In the genomic region with DNA sequence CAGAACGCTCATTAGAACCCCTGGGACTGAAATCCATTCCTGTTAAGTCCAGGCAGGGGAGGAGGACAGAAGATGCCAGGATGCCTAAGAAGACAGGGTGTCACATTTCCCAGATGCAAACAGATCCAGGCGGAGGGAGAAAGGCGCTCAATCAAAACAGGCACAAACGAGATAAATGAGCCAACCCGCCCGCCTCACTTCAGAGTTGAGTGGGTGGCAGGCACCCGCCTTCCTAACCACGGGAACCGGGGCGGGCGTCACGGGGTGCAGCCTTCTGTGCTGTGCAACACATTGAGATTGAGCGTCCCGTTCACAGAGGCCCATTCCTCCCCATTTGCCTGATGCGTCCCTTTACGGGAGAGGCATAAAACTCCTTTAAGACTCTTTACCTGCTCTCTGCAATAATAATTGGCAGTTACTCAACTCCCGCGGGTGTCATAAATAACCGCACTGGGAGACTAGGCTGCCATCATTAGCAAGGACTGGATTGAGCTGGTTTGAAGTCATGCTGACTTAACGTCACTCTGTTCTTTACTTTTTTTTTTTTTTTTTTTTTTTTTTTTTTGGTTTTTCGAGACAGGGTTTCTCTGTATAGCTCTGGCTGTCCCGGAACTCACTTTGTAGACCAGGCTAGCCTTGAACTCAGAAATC, we compare ENCODE assay signal across 11 mouse cellular contexts. TPM values are rescaled to one million over a fixed set of nuclear protein-coding genes. Genes with fewer than 3 reads are reported as not detected.
DNase-seq lines count a peak whose midpoint lies in the region; ATAC-seq lines count a peak whose summit lies in the region.
"Had no signal": no experiment of that assay in that cellular context is flagged by ENCODE, and none has a peak within 500 bp of the region (broad histone marks: within the 10 kb centered on the region; RNA-seq: fewer than 3 reads in every experiment).

No protein-coding gene starts in this region.

- WGBS in hindbrain, embryonic 16.5 days, result 63% methylated on average over 22 of the region's 22 CpGs

- no peak overlapping the region for H3K4me2 ChIP-seq in hindbrain, embryonic 16.5 days (ENCODE audit: low read length)
- H3K4me2 ChIP-seq: liver, embryonic 13.5 days; stomach, embryonic 15.5 days had no signal

- no peaks in the 10 kb centered on the region for H3K9me3 ChIP-seq in hindbrain, embryonic 16.5 days (ENCODE audit: control insufficient read depth, low read length)
- H3K9me3 ChIP-seq: liver, embryonic 13.5 days; stomach, embryonic 15.5 days had no signal

- no peaks in the 10 kb centered on the region for H3K36me3 ChIP-seq in hindbrain, embryonic 16.5 days (ENCODE audit: control insufficient read depth, insufficient read depth, low read length)
- H3K36me3 ChIP-seq: liver, embryonic 13.5 days; stomach, embryonic 15.5 days had no signal

- H3K4me1 ChIP-seq in hindbrain, embryonic 16.5 days (ENCODE audit: control insufficient read depth, insufficient read depth, low read depth, low read length), result no peaks in the 10 kb centered on the region
- H3K4me1 ChIP-seq: liver, embryonic 13.5 days; stomach, embryonic 15.5 days had no signal

- ATAC-seq in frontal cortex, adult (ENCODE audit: low TSS enrichment), result peak; percentile 50; the same call in 1 of the 2 replicates
- ATAC-seq in hindbrain, embryonic 16.5 days, result no peak
- no peak for ATAC-seq in activated CD4-positive, CD25-positive, alpha-beta regulatory T cell, adult 4 months

- no peaks in the 10 kb centered on the region for H3K27me3 ChIP-seq in hindbrain, embryonic 16.5 days (replicated peaks; ENCODE audit: control insufficient read depth, insufficient read depth, low read length)

- no peak overlapping the region for H3K27ac ChIP-seq in hindbrain, embryonic 16.5 days (ENCODE audit: low read depth, low read length)
- H3K27ac ChIP-seq: liver, embryonic 13.5 days; stomach, embryonic 15.5 days had no signal

- H3K4me3 ChIP-seq in hindbrain, embryonic 16.5 days (ENCODE audit: low read length), result no peak overlapping the region
- H3K4me3 ChIP-seq: liver, embryonic 13.5 days; stomach, embryonic 15.5 days had no signal

- no peak for DNase-seq in frontal cortex, postnatal 14 days (ENCODE audit: low spot score in 2 of 2)
- DNase-seq in thymus, postnatal 0 days (ENCODE audit: low spot score), result peak; percentile 8
- DNase-seq in thymus, postnatal 36 days, result no peak
- peak; percentile 70 to 86 for DNase-seq in layer of hippocampus, adult 18-20 months (ENCODE audit: low spot score in 2 of 2)
- DNase-seq in right cerebral cortex, postnatal 14 days, result peak; percentile 27
- DNase-seq: liver, embryonic 13.5 days had no signal

- no peak overlapping the region for H3K9ac ChIP-seq in hindbrain, embryonic 16.5 days (ENCODE audit: low read depth, low read length)
- H3K9ac ChIP-seq: liver, embryonic 13.5 days; stomach, embryonic 15.5 days had no signal

RNA-seq across cellular contexts. Expression of a gene that starts 10.8 kb away (rescaled TPM):
- 4.7 and 4.8 TPM in 2 replicates for polyA plus RNA-seq in thymus, postnatal 0 days (2015; fragmentation: Nextera tagmentation; extraction: Ambion mirVana)
- 10 to 100 TPM; 50.4 to 51.6 TPM for total RNA-seq in layer of hippocampus, adult 18-20 months (2021)
- 24.5 and 29.3 TPM in 2 replicates for polyA plus RNA-seq in hindbrain, embryonic 16.5 days (2015; fragmentation: Nextera tagmentation; extraction: Ambion mirVana)
- polyA plus RNA-seq in activated CD4-positive, CD25-positive, alpha-beta regulatory T cell, adult 4 months (2017; shearing (Covaris generic)), result 1 to 10 TPM; 6.2 to 6.9 TPM

RNA-seq across cellular contexts. Expression of a gene that starts 34.8 kb away (rescaled TPM):
- 19.6 and 19.9 TPM in 2 replicates for polyA plus RNA-seq in thymus, postnatal 0 days (2015; fragmentation: Nextera tagmentation; extraction: Ambion mirVana)
- 10 to 100 TPM; 14.6 to 15.7 TPM for total RNA-seq in layer of hippocampus, adult 18-20 months (2021)
- 18.4 and 20.3 TPM in 2 replicates for polyA plus RNA-seq in hindbrain, embryonic 16.5 days (2015; fragmentation: Nextera tagmentation; extraction: Ambion mirVana)
- 1 to 10 TPM; 7.1 to 7.5 TPM for polyA plus RNA-seq in activated CD4-positive, CD25-positive, alpha-beta regulatory T cell, adult 4 months (2017; shearing (Covaris generic))

RNA-seq across cellular contexts. Expression of a gene that starts 48.1 kb away (rescaled TPM):
- 0.06 and 0.17 TPM in 2 replicates for polyA plus RNA-seq in thymus, postnatal 0 days (2015; fragmentation: Nextera tagmentation; extraction: Ambion mirVana)
- total RNA-seq in layer of hippocampus, adult 18-20 months (2021), result under 1 TPM in 1 of 2 experiments, not detected in 1; 0.15 TPM
- 24.9 and 26.7 TPM in 2 replicates for polyA plus RNA-seq in hindbrain, embryonic 16.5 days (2015; fragmentation: Nextera tagmentation; extraction: Ambion mirVana)
- polyA plus RNA-seq in activated CD4-positive, CD25-positive, alpha-beta regulatory T cell, adult 4 months (2017; shearing (Covaris generic)), result not detected
- total RNA-seq: gastrocnemius, postnatal 4 days had no signal
- polyA plus RNA-seq: liver, embryonic 13.5 days had no signal

Comparison
In these comparisons a context has a peak if more than half of its experiments do, and no peak if none do; other contexts are left out.
1. DNase-seq: peak in thymus, postnatal 0 days (single experiment), layer of hippocampus, adult 18-20 months (2 of 2) and right cerebral cortex, postnatal 14 days (single experiment); none in frontal cortex, postnatal 14 days (0 of 2) and thymus, postnatal 36 days (0 of 2).
2. RNA of a gene that starts 48.1 kb away (polyA plus RNA-seq): 24.9 to 26.7 TPM in hindbrain, embryonic 16.5 days; 0.06 to 0.17 TPM in thymus, postnatal 0 days and not detected in activated CD4-positive, CD25-positive, alpha-beta regulatory T cell, adult 4 months; every median in the first group is over 10 times any median in the second.